Mouse (Mus musculus): ENCODE measurements at regions not wholly inside any gene's neighbourhood (a gene's known extent, or its start where the extent isn't known, plus 50 kb on each side); places are given as distances from the start of the nearest gene placed in this dataset.

- no peak for DNase-seq
Observed at GRCm38 (mm10) chr15:56027197-56027818, 1450.1 kb downstream of the Slc22a22 start.

DNA sequence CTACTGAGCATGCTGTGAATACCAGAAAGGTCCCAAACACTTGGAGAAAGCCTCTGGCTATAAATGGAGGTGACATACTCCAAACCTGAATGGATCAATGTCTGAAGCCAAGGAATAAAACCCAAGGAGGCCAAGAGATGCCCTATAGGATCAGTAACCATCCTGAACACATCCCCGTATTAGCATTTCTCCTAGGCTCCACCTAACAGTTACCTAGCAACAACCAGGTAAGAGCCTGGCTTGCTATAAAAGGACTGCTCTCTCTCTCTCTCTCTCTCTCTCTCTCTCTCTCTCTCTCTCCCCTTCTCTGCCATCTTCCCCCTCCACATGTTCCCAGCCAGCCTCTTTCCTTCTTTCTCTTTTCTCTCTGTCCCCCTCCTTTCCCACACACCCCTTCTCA is 1452.7 kb downstream of the Slc22a22 start:
- DNase-seq, result no peak

GRCm38 (mm10) chr15:56023862-56024484 is 1453.5 kb downstream of the Slc22a22 start:
- DNase-seq, result no peak

GRCm38 (mm10) chr15:56022315-56022714 is 1455.1 kb downstream of the Slc22a22 start:
- DNase-seq, result no peak

GRCm38 (mm10) chr15:56018141-56018540 is 1459.3 kb downstream of the Slc22a22 start:
- DNase-seq, result no peak

GRCm38 (mm10) chr15:56017561-56017960 is 1459.9 kb downstream of the Slc22a22 start:
- no peak for DNase-seq

GRCm38 (mm10) chr15:56016070-56016469 is 1461.4 kb downstream of the Slc22a22 start:
- no peak for DNase-seq

DNA sequence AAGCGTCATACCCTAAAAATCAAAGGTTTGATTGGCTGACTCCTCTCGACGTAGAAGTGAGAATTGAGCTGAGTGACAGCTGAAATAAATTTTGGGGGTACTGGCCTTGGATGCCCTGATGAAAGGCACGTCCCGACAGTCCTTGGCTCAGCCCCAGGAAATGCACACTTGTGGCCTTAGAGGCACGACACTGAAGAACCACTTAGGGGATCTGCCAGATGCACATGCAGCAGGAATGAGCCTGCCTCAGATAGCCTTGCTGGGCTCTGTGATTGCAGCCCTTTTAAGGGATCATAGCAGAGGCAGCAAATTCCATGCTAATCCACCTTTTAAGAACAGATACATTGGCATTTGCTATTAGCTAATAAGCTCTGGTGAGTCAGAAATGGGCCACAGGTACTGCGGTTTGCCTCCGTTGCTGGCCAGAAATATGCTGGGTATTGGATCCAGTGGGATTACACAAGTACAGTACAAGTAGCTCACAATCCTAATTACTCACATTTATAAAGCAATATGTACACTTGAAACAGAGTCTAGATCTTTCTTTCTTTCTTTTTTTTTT is 1463.3 kb downstream of the Slc22a22 start:
- no peak for DNase-seq

DNA sequence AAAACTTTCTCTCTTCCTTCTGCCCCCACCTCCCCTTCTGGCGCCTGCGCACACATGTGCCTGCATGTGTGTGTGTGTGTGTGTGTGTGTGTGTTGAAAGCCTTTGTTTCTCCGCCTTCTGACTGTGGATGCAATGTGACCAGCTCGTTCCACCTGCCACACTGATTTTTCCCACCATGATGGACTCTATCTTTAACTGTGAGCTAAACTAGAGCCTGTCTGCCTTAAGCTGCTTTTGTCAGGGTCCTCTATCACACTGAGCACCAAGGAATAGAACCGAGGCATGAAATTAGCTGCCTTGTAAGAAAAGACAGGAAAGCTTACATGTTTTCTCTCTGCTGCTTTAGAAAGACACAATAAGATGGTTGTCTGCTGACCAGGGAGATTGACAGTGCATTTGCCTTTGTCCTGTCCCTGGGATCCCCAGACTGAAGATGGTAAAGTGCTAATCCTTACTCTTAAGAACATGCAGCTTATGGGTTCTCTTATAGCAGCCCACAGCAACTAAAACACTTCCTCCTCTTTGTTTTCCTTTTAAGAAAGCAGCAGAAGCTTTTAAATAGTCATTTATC is 1468.7 kb downstream of the Slc22a22 start:
- no peak for DNase-seq

GRCm38 (mm10) chr15:56007376-56007775 is 1470.0 kb downstream of the Slc22a22 start:
- DNase-seq, result no peak

GRCm38 (mm10) chr15:56005361-56005760 is 1472.1 kb downstream of the Slc22a22 start:
- no peak for DNase-seq

DNA sequence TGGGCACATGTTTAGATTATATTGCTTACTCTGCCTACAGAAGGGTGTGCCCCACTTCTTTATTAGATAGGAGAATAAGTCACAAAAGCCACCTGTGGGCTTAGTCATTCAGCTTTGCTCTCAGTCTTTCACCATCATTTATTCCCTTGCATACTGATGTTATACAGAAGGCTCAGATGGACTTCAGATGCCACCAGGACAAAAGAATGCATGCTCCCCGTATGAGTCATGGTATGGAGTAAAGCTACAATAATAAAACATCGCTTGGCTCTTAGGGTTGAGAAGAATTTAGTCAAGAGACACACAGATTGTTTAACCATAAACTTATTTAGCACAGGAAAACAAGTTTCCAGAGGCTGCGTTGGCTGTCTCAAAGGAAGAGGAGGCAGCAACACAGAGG is 1473.5 kb downstream of the Slc22a22 start:
- no peak for DNase-seq

- DNase-seq, result no peak
Observed at GRCm38 (mm10) chr15:55999605-56000004, 1477.8 kb downstream of the Slc22a22 start.

DNA sequence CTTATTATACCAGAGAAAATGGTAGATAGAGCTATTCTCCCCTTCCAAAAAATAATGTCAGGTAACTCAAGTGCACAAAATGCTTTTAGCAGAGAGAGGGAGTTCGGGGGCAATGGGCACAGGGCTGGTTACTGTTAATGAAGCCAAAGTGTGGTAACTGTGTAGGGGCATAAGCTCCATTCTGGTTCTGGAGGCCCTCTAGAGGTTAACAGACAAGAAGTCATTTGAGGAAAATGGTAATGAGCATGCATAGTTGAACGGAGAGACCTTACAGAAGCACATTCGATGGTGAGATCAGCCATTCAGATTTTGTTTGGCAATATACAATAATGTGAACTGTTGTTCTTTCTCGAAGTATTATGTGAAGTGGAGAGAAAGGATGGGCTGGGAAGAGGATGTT is 1479.4 kb downstream of the Slc22a22 start:
- no peak for DNase-seq

GRCm38 (mm10) chr15:55994680-55995079 is 1482.7 kb downstream of the Slc22a22 start:
- DNase-seq, result no peak

GRCm38 (mm10) chr15:55975843-55976242 is 1501.6 kb downstream of the Slc22a22 start:
- no peak for DNase-seq

- DNase-seq, result no peak
Observed at GRCm38 (mm10) chr15:55966780-55967179, 1510.6 kb downstream of the Slc22a22 start.

GRCm38 (mm10) chr15:55965296-55965695 is 1512.1 kb downstream of the Slc22a22 start:
- DNase-seq, result no peak

DNA sequence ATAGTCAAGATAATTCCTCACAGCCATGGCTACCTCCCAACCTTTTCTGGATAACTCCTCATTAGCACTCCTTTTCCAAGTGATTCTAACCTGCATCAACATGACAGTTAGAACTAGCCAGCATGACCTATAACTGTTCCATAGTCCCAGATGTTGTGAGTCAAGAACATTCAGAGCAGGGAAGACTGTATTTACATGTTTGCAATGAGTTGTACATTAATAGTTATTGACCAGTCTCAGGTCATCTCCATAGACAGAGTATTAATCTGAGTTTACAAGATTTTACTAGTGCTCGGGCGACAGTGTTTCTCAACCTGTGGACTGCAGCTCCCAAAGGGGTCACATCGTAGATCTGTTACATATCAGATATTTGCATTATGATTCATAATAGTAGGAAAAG is 1515.3 kb downstream of the Slc22a22 start:
- no peak for DNase-seq
